Mouse (Mus musculus) lung, postnatal 0 days (tissue): Measurements from ENCODE around the gene Caskin2. TPM values are rescaled to one million over a fixed set of nuclear protein-coding genes. Genes with fewer than 3 reads are reported as not detected.

ENCODE experiments used
- ATAC-seq: fragments of 200-750 bp; cut with Nextera tagmentation; 2 replicates; pipeline ENCODE4 v1.8.0; 2017; ENCODE audit warnings: moderate library complexity
- DNase-seq: peaks from one replicate; pipeline ENCODE4 v3.0.0-alpha.2; 2016; ENCODE audit warnings: low spot score
- H3K27ac ChIP-seq: fragments of 300-500 bp; sonication (generic); 2 replicates; pipeline ENCODE4 v1.5.1; 2014; ENCODE audit warnings: antibody characterized with exemption, mild to moderate bottlenecking, low read length, mixed read lengths
- H3K27me3 ChIP-seq: fragments of 300-500 bp; sonication (generic); replicated peaks from 2 replicates; pipeline ENCODE4 v1.6.1; 2014; ENCODE audit warnings: low read length, mixed read lengths; ENCODE audit not compliant: insufficient read depth
- H3K36me3 ChIP-seq: fragments of 300-500 bp; sonication (generic); 2 replicates; pipeline ENCODE4 v1.6.1; 2014; ENCODE audit warnings: low read length, mixed read lengths; ENCODE audit not compliant: insufficient read depth
- H3K4me1 ChIP-seq: fragments of 300-500 bp; sonication (generic); 2 replicates; pipeline ENCODE4 v1.6.1; 2014; ENCODE audit warnings: antibody characterized with exemption, low read depth, low read length, mixed read lengths; ENCODE audit not compliant: insufficient read depth
- H3K4me2 ChIP-seq: fragments of 300-500 bp; sonication (generic); replicated peaks from 2 replicates; pipeline ENCODE4 v1.6.1; 2014; ENCODE audit warnings: low read depth, mild to moderate bottlenecking, low read length, moderate library complexity, mixed read lengths
- H3K4me3 ChIP-seq: fragments of 300-500 bp; sonication (generic); 2 replicates; pipeline ENCODE4 v1.5.1; 2014; ENCODE audit warnings: low read depth, low read length
- H3K9ac ChIP-seq: fragments of 300-500 bp; sonication (generic); replicated peaks from 2 replicates; pipeline ENCODE4 v1.6.1; 2014; ENCODE audit warnings: low read depth, mild to moderate bottlenecking
- H3K9me3 ChIP-seq: fragments of 300-500 bp; sonication (generic); 2 replicates; pipeline ENCODE4 v1.6.1; 2016; ENCODE audit warnings: low read length, mixed read lengths
- CTCF ChIP-seq: IDR thresholded peaks from 2 replicates; pipeline ENCODE4 v1.5.1; 2016; ENCODE audit warnings: antibody characterized with exemption, mild to moderate bottlenecking
- EP300 ChIP-seq: IDR thresholded peaks from 2 replicates; pipeline ENCODE4 v1.6.1; 2016; ENCODE audit warnings: antibody characterized with exemption, mild to moderate bottlenecking, control low read depth
- WGBS: fragments of 180-500 bp; shearing (Covaris S2); extraction: QIAGEN DNeasy Blood & Tissue Kit; methylation state at CpG from one replicate; pipeline ENCODE4 v1.1.7; 2014; 5-methylcytosine and 5-hydroxymethylcytosine counted together
- polyA plus RNA-seq: library from polyadenylated mRNA; unstranded; fragments of >200 nt; fragmentation: Nextera tagmentation; extraction: Ambion mirVana; gene quantifications from 2 replicates; pipeline ENCODE4 v1.2.1, GENCODE M21; 2015

Caskin2 gene
- polyA plus RNA-seq, 1 experiment from 2014 or later = 17.5 TPM

GRCm38 (mm10) chr11:115826487-115826886 lies 13.0 kb upstream of the Caskin2 start:
- Histone ChIP-seq H3K9ac (peak overlapping the region; percentile 19), H3K27ac (peak overlapping the region; percentile 93), H3K4me2 (peak overlapping the region; percentile 85), H3K4me1 (peaks cover 8% of the 10 kb centered on the region; the same call in 1 of the 2 replicates), H3K4me3 (no peak overlapping the region), H3K9me3 (no peaks in the 10 kb centered on the region), H3K36me3 (no peaks in the 10 kb centered on the region), H3K27me3 (no peaks in the 10 kb centered on the region)
- WGBS = 48% methylated on average over 5 of the region's 5 CpGs
- DNase-seq (no peak), ATAC-seq (no peak)
- TF ChIP-seq EP300 = no peak
- TF ChIP-seq CTCF = no peak

DNA sequence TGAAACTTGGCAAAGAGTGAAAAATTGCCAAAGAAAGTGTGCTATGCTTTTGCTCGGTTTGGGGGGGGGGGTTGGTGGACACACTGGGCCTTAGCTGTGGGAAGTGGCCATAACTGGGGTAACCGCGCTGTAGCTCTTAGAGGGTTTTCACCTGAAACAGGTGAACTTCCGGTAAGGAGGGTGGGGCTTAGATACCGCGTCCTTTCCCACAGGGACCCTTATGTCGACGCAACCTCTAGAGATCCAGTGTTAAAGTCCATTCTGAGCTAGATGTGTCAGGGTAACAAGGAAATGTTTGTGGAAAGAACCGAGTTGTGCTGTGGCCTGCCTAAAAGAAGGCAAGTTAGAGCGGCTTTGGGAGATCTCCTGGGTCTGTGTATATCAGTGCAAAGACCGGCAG lies 11.4 kb upstream of the Caskin2 start:
- H3K4me1 ChIP-seq = peaks cover 5% of the 10 kb centered on the region; the same call in 1 of the 2 replicates
- no peaks in the 10 kb centered on the region for H3K27me3 ChIP-seq
- peak overlapping the region; percentile 81 for H3K4me3 ChIP-seq
- H3K4me2 ChIP-seq = peak overlapping the region; percentile 85
- DNase-seq = peak; percentile 77
- peaks cover 10% of the 10 kb centered on the region; the same call in 1 of the 2 replicates for H3K36me3 ChIP-seq
- no peaks in the 10 kb centered on the region for H3K9me3 ChIP-seq
- ATAC-seq = 0 out of 2 replicates have a peak, but pooled peaks have one; percentile 14
- H3K9ac ChIP-seq = peak overlapping the region; percentile 72
- 14% methylated on average over 11 of the region's 11 CpGs for WGBS
- H3K27ac ChIP-seq = peak overlapping the region; percentile 93
- TF ChIP-seq CTCF = no peak
- no peak for TF ChIP-seq EP300

- under 1% methylated on average over 87 of the region's 87 CpGs for WGBS
- DNase-seq = peak; percentile 97
Observed at GRCm38 (mm10) chr11:115823774-115824740, 10.6 kb upstream of the Caskin2 start, which contains the start of gene Llgl2. TSS of gene Llgl2 (plus strand) at chr11:115824049.

GRCm38 (mm10) chr11:115821001-115821400 lies 7.6 kb upstream of the Caskin2 start:
- DNase-seq (no peak), ATAC-seq (no peak)
- no peak overlapping the region for H3K4me2 ChIP-seq
- no peak overlapping the region for H3K9ac ChIP-seq
- no peak overlapping the region for H3K4me3 ChIP-seq
- H3K36me3 ChIP-seq = peaks cover 11% of the 10 kb centered on the region; the same call in 1 of the 2 replicates
- H3K4me1 ChIP-seq = no peaks in the 10 kb centered on the region
- no peaks in the 10 kb centered on the region for H3K9me3 ChIP-seq
- H3K27ac ChIP-seq = no peak overlapping the region
- TF ChIP-seq EP300 (no peak), CTCF (no peak)
- 62% methylated on average over 4 of the region's 4 CpGs for WGBS
- no peaks in the 10 kb centered on the region for H3K27me3 ChIP-seq

More at GRCm38 (mm10) chr11:115823774-115824740, 10.6 kb upstream of the Caskin2 start, which contains the start of gene Llgl2:
- Histone ChIP-seq H3K4me3 (peak within 1 kb of the TSS; percentile 81), H3K27ac (peak within 1 kb of the TSS; percentile 93), H3K9me3 (no peaks in the 10 kb centered on the region), H3K4me2 (peak within 1 kb of the TSS; percentile 85), H3K9ac (peak within 1 kb of the TSS; percentile 72), H3K4me1 (peaks cover 2% of the 10 kb centered on the region; the same call in 1 of the 2 replicates), H3K27me3 (no peaks in the 10 kb centered on the region), H3K36me3 (peaks cover 11% of the 10 kb centered on the region; the same call in 1 of the 2 replicates)
- TF ChIP-seq CTCF (peak; percentile 21; the same call in 1 of the 2 replicates), EP300 (no peak)
- ATAC-seq = peak; percentile 95

GRCm38 (mm10) chr11:115819915-115820623 lies 6.6 kb upstream of the Caskin2 start:
- WGBS = 86% methylated on average over 16 of the region's 16 CpGs
- Histone ChIP-seq H3K36me3 (peaks cover 11% of the 10 kb centered on the region; the same call in 1 of the 2 replicates), H3K9me3 (no peaks in the 10 kb centered on the region), H3K4me2 (no peak overlapping the region), H3K27me3 (no peaks in the 10 kb centered on the region), H3K27ac (no peak overlapping the region), H3K9ac (no peak overlapping the region), H3K4me1 (peaks cover 4% of the 10 kb centered on the region; the same call in 1 of the 2 replicates), H3K4me3 (no peak overlapping the region)
- no peak for ATAC-seq
- TF ChIP-seq CTCF = no peak
- TF ChIP-seq EP300 = no peak
- no peak for DNase-seq

DNA sequence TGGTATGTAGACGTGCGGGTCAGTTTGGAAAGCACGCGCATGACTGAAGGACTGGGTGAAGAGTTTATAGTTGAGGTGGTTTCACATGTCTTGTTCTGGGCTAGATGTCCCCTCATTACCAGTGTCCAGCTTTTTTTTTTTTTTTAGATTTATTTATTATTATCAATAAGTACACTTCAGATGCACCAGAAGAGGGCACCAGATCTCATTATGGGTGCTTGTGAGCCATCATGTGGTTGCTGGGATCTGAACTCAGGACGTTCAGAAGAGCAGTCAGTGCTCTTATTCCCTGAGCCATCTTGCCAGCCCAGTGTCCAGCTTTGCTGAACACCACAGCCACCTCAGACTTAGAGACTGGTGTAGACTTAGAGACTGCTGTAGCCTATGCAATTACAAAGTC lies 3.9 kb upstream of the Caskin2 start:
- DNase-seq (no peak), ATAC-seq (no peak)
- TF ChIP-seq CTCF (peak; percentile 24), EP300 (no peak)
- H3K9me3 ChIP-seq = no peaks in the 10 kb centered on the region
- WGBS = 82% methylated on average over 5 of the region's 5 CpGs
- H3K4me1 ChIP-seq = peaks cover 14% of the 10 kb centered on the region; the same call in 1 of the 2 replicates
- H3K4me2 ChIP-seq = no peak overlapping the region
- peaks cover 11% of the 10 kb centered on the region; the same call in 1 of the 2 replicates for H3K36me3 ChIP-seq
- no peaks in the 10 kb centered on the region for H3K27me3 ChIP-seq
- no peak overlapping the region for H3K27ac ChIP-seq
- H3K9ac ChIP-seq = no peak overlapping the region
- no peak overlapping the region for H3K4me3 ChIP-seq
